Mouse (Mus musculus): ENCODE results near the gene Ccnc. TPM values are rescaled to one million over a fixed set of nuclear protein-coding genes. Genes with fewer than 3 reads are reported as not detected.
A peak's percentile ranks its signal among the peaks of the same experiment; 100 is the strongest.
"Not testable (repeated sequence)": the region's sequence is repeated elsewhere in the genome, so short reads cannot be mapped to it uniquely, and the experiment has no call there.

Gene Ccnc
- polyA plus RNA-seq, 1 experiment, result not detected

- H3K4me1 ChIP-seq (ENCODE audit: control insufficient read depth, insufficient read depth, low read length), result peaks cover 3% of the 10 kb centered on the region; the same call in 1 of the 2 replicates
- WGBS, result 8% methylated on average over 13 of the region's 13 CpGs
- H3K27ac ChIP-seq (ENCODE audit: insufficient read depth, low read depth, low read length), result no peak overlapping the region
- no peak overlapping the region for H3K4me3 ChIP-seq (ENCODE audit: insufficient read depth, low read depth, low read length)
- TF ChIP-seq CTCF (IDR thresholded peaks at IDR 0.05; ENCODE audit: insufficient read depth, low read depth, low read length) (no peak), POLR2A (IDR thresholded peaks at IDR 0.05; ENCODE audit: insufficient read depth, low read depth, low read length) (no peak)
Measured at GRCm38 (mm10) chr4:21712147-21712546, 15.4 kb upstream of the Ccnc start.

GRCm38 (mm10) chr4:21722752-21723334, 4.7 kb upstream of the Ccnc start:
- H3K4me3 ChIP-seq (ENCODE audit: insufficient read depth, low read depth, low read length), result no peak overlapping the region
- 46% methylated on average over 7 of the region's 7 CpGs for WGBS
- no peak overlapping the region for H3K27ac ChIP-seq (ENCODE audit: insufficient read depth, low read depth, low read length)
- TF ChIP-seq POLR2A (IDR thresholded peaks at IDR 0.05; ENCODE audit: insufficient read depth, low read depth, low read length) (no peak), CTCF (IDR thresholded peaks at IDR 0.05; ENCODE audit: insufficient read depth, low read depth, low read length) (no peak)
- no peaks in the 10 kb centered on the region for H3K4me1 ChIP-seq (ENCODE audit: control insufficient read depth, insufficient read depth, low read length)

- TF ChIP-seq POLR2A (IDR thresholded peaks at IDR 0.05; ENCODE audit: insufficient read depth, low read depth, low read length) (no peak), CTCF (IDR thresholded peaks at IDR 0.05; ENCODE audit: insufficient read depth, low read depth, low read length) (no peak)
- WGBS, result under 1% methylated on average over 22 of the region's 22 CpGs
- no peaks in the 10 kb centered on the region for H3K4me1 ChIP-seq (ENCODE audit: control insufficient read depth, insufficient read depth, low read length)
- peak overlapping the region; percentile 81 for H3K4me3 ChIP-seq (ENCODE audit: insufficient read depth, low read depth, low read length)
- H3K27ac ChIP-seq (ENCODE audit: insufficient read depth, low read depth, low read length), result peak overlapping the region; percentile 48; the same call in 1 of the 2 replicates
Measured at GRCm38 (mm10) chr4:21726912-21727614, 438 bp upstream of the Ccnc start.

GRCm38 (mm10) chr4:21739169-21739568, 11.7 kb downstream of the Ccnc start:
- no peak overlapping the region for H3K27ac ChIP-seq (ENCODE audit: insufficient read depth, low read depth, low read length)
- TF ChIP-seq POLR2A (IDR thresholded peaks at IDR 0.05; ENCODE audit: insufficient read depth, low read depth, low read length) (no peak), CTCF (IDR thresholded peaks at IDR 0.05; ENCODE audit: insufficient read depth, low read depth, low read length) (no peak)
- 92% methylated on average over 4 of the region's 4 CpGs for WGBS
- H3K4me3 ChIP-seq (ENCODE audit: insufficient read depth, low read depth, low read length), result no peak overlapping the region
- H3K4me1 ChIP-seq (ENCODE audit: control insufficient read depth, insufficient read depth, low read length), result no peaks in the 10 kb centered on the region

GRCm38 (mm10) chr4:21744142-21744541, 16.6 kb downstream of the Ccnc start:
- WGBS, result 96% methylated on average over 8 of the region's 8 CpGs
- H3K4me1 ChIP-seq (ENCODE audit: control insufficient read depth, insufficient read depth, low read length); H3K4me3 ChIP-seq (ENCODE audit: insufficient read depth, low read depth, low read length); H3K27ac ChIP-seq (ENCODE audit: insufficient read depth, low read depth, low read length): not testable (repeated sequence)

GRCm38 (mm10) chr4:21745723-21746122, 18.2 kb downstream of the Ccnc start:
- TF ChIP-seq CTCF (IDR thresholded peaks at IDR 0.05; ENCODE audit: insufficient read depth, low read depth, low read length) (no peak), POLR2A (IDR thresholded peaks at IDR 0.05; ENCODE audit: insufficient read depth, low read depth, low read length) (no peak)
- Histone ChIP-seq H3K4me1 (ENCODE audit: control insufficient read depth, insufficient read depth, low read length) (no peaks in the 10 kb centered on the region), H3K4me3 (ENCODE audit: insufficient read depth, low read depth, low read length) (no peak overlapping the region), H3K27ac (ENCODE audit: insufficient read depth, low read depth, low read length) (no peak overlapping the region)
- 83% methylated on average over 5 of the region's 5 CpGs for WGBS

- H3K27ac ChIP-seq (ENCODE audit: insufficient read depth, low read depth, low read length), result no peak overlapping the region
- H3K4me3 ChIP-seq (ENCODE audit: insufficient read depth, low read depth, low read length), result no peak overlapping the region
- H3K4me1 ChIP-seq (ENCODE audit: control insufficient read depth, insufficient read depth, low read length), result no peaks in the 10 kb centered on the region
- WGBS, result 53% methylated on average over 4 of the region's 4 CpGs
- no peak for TF ChIP-seq POLR2A (IDR thresholded peaks at IDR 0.05; ENCODE audit: insufficient read depth, low read depth, low read length)
- TF ChIP-seq CTCF (IDR thresholded peaks at IDR 0.05; ENCODE audit: insufficient read depth, low read depth, low read length), result no peak
Measured at GRCm38 (mm10) chr4:21755123-21755789, 27.8 kb downstream of the Ccnc start.

GRCm38 (mm10) chr4:21758860-21759259, 31.4 kb downstream of the Ccnc start:
- Histone ChIP-seq H3K4me1 (ENCODE audit: control insufficient read depth, insufficient read depth, low read length) (no peaks in the 10 kb centered on the region), H3K4me3 (ENCODE audit: insufficient read depth, low read depth, low read length) (no peak overlapping the region), H3K27ac (ENCODE audit: insufficient read depth, low read depth, low read length) (no peak overlapping the region)
- TF ChIP-seq CTCF (IDR thresholded peaks at IDR 0.05; ENCODE audit: insufficient read depth, low read depth, low read length) (no peak), POLR2A (IDR thresholded peaks at IDR 0.05; ENCODE audit: insufficient read depth, low read depth, low read length) (no peak)
- 86% methylated on average over 1 of the region's 1 CpGs for WGBS

GRCm38 (mm10) chr4:21761416-21762160, 34.1 kb downstream of the Ccnc start:
- Histone ChIP-seq H3K4me1 (ENCODE audit: control insufficient read depth, insufficient read depth, low read length) (no peaks in the 10 kb centered on the region), H3K4me3 (ENCODE audit: insufficient read depth, low read depth, low read length) (no peak overlapping the region), H3K27ac (ENCODE audit: insufficient read depth, low read depth, low read length) (no peak overlapping the region)
- 42% methylated on average over 9 of the region's 9 CpGs for WGBS
- TF ChIP-seq CTCF (IDR thresholded peaks at IDR 0.05; ENCODE audit: insufficient read depth, low read depth, low read length) (no peak), POLR2A (IDR thresholded peaks at IDR 0.05; ENCODE audit: insufficient read depth, low read depth, low read length) (no peak)
